Mouse (Mus musculus) 3134 (cell line): ENCODE data around the gene Ugt1a10.
A peak's percentile ranks its signal among the peaks of the same experiment; 100 is the strongest.
"Not testable (repeated sequence)": the region's sequence is repeated elsewhere in the genome, so short reads cannot be mapped to it uniquely, and the experiment has no call there.

Experiments used
- DNase-seq: peaks from one replicate; pipeline ENCODE4 v3.0.0-alpha.2; 2011; ENCODE audit warnings: low spot score; ENCODE audit not compliant: insufficient read length; ENCODE audit errors: extremely low read depth

Gene Ugt1a10

DNA sequence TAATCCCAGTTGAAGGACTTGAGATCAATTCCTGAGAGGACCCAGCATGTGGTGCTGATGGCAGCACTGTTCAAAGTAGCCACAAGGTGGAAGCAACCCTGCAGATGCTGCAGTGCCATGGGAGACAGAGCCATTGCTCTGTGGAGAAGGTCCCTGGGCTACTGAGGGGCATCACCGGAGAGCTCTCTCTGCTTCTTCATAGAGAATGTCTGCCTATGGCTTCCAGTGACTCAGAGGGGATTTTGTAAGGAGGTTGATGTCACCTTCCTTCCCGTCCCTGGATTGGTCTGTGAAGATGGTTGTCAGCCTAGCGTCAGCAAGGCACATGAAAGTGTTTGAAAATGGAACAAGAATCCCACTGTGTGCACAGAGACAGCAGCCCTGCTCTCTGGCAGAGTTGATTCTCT lies 39.1 kb downstream of the Ugt1a10 start:
- DNase-seq = not testable (repeated sequence)

- no peak for DNase-seq
These were observed 39.8 kb downstream of the Ugt1a10 start, which contains the start of gene Ugt1a7c for GRCm38 (mm10) chr1:88094941-88095492. Ugt1a7c (plus strand) TSS chr1:88095062.

GRCm38 (mm10) chr1:88098546-88098945 lies 43.4 kb downstream of the Ugt1a10 start:
- not testable (repeated sequence) for DNase-seq

GRCm38 (mm10) chr1:88099691-88100090 lies 44.5 kb downstream of the Ugt1a10 start:
- not testable (repeated sequence) for DNase-seq

DNA sequence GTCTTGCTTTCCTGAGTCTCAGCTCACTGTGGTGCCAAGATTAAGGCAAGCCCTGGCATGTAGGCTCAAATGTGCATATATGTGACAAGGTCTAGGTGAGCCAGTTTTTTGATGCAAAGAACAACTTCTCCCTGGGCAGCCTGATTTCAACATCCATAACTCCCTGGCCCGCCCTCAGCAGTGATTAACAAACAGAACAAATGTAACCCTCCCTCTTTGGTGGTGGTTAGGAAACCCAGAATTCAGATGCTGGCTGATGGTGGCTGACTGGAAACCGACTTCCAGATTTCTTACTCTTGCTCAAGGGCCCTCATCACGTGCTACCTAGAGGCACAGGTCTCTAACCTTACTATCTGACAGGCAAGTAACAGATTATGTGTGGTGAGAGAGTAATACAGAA lies 47.8 kb downstream of the Ugt1a10 start, which contains the start of gene Ugt1a6b:
TSS of gene Ugt1a6b (plus strand) at position 234 of the 400 bp plus-strand sequence.
- DNase-seq = not testable (repeated sequence)

DNA sequence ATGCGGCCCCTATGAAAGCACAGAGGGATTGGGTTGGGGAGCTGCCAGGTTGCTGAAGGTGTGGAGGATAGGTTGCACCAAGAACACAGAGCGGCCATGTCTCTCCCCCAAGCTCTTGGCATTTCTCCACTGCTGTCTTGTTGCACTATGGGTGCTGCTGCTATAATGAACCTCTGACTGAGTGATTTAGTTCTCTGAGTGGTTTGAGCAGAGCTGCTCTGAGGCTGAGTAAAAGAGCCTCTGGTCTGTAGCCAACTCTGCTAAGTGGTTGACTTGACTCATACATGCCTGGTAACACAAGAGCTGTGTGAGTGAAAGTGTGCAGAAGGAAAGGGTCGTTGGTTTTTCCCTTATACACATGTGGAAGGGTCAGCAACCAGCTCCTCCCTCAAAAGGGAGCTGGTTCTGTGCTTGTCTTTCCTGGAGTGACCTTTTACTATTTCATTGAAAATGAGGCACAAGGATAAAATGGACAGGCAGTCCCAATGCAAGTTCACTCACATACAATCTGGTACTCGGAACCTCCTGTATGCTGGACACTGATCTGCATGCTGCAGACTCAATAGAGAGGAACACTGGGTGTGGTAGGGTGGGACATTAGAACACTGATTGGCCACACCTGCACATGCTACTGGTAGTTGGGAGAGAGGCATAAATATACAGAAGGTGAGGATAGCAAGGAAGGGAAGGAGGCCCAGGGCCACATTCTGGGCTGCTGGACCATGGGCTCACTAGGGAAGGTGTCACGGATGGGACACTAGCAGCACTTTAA lies 48.7 kb downstream of the Ugt1a10 start:
- DNase-seq = peak; percentile 55

DNA sequence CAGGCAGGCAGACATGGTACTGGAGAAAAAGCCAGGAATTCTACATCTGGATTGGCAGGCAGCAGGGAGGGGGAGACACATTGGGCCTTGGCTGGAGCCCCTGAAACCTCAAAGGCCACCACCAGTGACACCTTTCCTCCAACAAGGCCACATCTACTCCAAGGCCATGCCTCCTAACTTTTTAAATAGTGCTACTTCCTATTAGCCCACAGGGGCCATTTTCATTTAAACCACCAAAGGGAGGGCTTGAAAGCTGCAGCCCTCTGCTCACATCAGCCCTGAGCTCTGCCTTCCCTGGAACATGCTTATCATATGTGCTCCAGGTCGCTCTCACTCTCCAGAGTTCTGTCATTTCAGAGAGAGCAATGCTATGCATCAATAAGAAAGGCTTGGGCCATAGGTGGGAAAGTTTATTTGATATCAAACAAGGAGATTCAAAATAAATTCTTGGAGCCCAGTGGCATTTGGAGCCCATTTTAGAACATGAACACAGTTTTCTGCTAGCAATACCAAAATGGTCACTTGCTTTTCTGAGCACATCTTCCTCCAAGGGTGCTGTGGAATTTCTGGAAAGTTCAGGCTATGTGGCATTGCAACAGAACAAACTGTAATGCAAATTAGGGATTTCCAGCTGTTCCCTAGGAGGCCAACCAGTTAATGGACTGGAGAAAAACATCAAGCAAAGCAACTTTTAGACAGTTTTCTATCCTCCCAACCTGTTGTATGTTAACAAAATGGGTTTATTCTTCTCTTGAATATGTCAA lies 49.7 kb downstream of the Ugt1a10 start:
- DNase-seq = no peak

DNA sequence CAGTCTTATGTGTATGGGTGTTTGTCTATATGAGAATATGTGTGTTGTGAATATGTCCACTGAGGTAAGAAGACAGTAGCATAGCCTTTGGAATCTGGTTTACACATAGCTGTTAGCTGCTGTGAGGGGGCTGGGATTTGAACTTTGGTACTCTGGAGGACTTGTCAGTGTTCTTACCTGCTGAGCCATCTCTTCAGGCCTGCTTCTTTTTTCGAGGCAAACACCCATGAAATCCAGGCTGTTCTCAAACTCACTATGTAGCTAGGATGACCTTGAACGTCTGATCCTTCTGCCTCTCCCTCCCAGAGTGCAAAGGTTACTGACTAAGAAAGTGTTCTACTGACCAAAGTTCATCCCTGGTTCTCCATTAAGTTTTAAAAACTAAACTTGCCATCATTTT lies 50.5 kb downstream of the Ugt1a10 start:
- no peak for DNase-seq

- DNase-seq = not testable (repeated sequence)
These were observed 53.9 kb downstream of the Ugt1a10 start for GRCm38 (mm10) chr1:88109027-88109557.

GRCm38 (mm10) chr1:88109604-88110003 lies 54.4 kb downstream of the Ugt1a10 start:
- DNase-seq = not testable (repeated sequence)

GRCm38 (mm10) chr1:88112769-88113168 lies 57.6 kb downstream of the Ugt1a10 start:
- not testable (repeated sequence) for DNase-seq

GRCm38 (mm10) chr1:88120550-88120949 lies 65.4 kb downstream of the Ugt1a10 start:
- DNase-seq = not testable (repeated sequence)

DNA sequence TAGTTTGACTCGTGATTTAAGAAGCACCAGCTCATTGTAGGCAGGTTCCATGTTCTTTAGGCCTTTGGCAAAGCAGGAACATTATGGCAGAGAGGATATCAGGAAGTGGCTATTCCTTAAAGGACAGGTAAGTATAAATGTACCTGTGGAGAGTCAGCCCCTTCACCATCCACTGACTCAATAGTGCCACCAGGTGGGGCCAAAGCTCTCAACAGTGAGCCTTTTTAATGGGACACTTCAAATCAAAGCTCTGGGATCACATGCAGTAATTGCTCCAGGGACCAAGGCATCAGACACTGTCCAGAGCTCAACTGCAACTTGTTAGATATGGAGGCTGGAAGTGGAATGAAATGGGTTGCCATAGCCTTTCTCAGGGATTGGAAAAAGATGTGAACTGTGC lies 66.3 kb downstream of the Ugt1a10 start:
- not testable (repeated sequence) for DNase-seq

- not testable (repeated sequence) for DNase-seq
These were observed 70.7 kb downstream of the Ugt1a10 start for GRCm38 (mm10) chr1:88125827-88126360.

DNA sequence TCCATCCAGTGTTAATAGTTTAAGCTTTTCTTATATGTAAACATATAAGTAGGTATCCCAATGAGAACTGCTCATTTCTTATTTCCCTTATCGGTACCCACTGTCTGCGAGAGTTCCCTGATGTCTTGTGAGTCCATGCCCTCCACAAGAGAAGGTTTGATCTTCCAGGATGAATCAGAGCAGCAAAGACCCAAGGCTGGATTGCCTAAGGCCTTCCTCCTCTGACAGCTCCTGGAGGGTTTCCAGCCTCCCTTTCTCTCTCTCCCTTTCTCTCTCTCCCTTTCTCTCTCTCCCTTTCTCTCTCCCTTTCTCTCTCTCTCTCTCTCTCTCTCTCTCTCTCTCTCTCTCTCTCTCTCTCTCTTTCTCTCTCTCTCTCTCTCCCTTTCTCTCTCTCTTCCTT lies 73.9 kb downstream of the Ugt1a10 start:
- DNase-seq = not testable (repeated sequence)

- not testable (repeated sequence) for DNase-seq
These were observed 75.0 kb downstream of the Ugt1a10 start for GRCm38 (mm10) chr1:88130223-88130622.

- peak; percentile 15 for DNase-seq
These were observed 78.8 kb downstream of the Ugt1a10 start for GRCm38 (mm10) chr1:88133908-88134456.

DNA sequence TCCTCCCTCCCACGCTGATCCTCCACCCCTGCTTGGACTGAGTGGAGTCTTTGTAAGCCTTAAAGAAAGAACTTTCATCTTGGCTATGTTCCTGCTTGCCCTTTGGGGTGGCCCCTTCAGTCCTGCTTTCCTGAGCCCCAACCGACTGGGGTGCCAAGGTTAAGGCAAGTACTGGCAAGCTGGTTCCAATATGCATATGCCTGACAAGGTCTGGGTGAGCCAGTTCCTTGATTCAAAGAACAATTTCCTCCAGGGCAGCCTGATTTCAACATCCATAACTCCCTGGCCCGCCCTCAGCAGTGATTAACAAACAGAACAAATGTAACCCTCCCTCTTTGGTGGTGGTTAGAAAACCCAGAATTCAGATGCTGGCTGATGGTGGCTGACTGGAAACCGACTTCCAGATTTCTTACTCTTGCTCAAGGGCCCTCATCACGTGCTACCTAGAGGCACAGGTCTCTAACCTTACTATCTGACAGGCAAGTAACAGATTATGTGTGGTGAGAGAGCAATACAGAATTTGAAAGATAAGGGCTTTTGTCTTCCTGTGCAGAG lies 79.3 kb downstream of the Ugt1a10 start, which contains the start of gene Ugt1a6a:
TSS of gene Ugt1a6a (plus strand) at position 353 of the 555 bp plus-strand sequence.
- DNase-seq = peak; percentile 44

DNA sequence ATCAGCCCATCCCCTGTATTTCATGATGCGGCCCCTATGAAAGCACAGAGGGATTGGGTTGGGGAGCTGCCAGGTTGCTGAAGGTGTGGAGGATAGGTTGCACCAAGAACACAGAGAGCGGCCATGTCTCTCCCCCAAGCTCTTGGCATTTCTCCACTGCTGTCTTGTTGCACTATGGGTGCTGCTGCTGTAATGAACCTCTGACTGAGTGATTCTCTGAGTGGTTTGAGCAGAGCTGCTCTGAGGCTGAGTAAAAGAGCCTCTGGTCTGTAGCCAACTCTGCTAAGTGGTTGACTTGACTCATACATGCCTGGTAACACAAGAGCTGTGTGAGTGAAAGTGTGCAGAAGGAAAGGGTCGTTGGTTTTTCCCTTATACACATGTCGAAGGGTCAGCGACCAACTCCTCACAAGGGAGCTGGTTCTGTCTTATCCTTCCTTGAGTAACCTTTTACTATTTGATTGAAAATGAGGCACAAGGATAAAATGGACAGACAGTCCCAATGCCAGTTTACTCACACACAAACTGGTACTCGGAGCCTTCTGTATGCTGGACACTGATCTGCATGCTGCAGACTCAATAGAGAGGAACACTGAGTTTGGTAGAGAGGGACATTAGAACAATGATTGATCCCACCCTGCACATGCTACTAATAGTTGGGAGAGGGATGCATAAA lies 80.2 kb downstream of the Ugt1a10 start:
- DNase-seq = peak; percentile 52
